Mouse (Mus musculus) layer of hippocampus, adult 6 months (tissue): Measurements from ENCODE around the gene Pym1. TPM values are rescaled to one million over a fixed set of nuclear protein-coding genes. Genes with fewer than 3 reads are reported as not detected.

ENCODE experiments used
- long read RNA-seq, 2 experiments: library from polyadenylated mRNA; unstranded; transcript quantifications; one replicate each; pipeline ENCODE4 v2.0.0; 2019 to 2020
- polyA plus RNA-seq: library from polyadenylated mRNA; unstranded; fragments of <200 nt; fragmentation: Nextera tagmentation; gene quantifications from 2 replicates; pipeline ENCODE4 v1.2.3, GENCODE M21; 2021

Pym1 gene
- polyA plus RNA-seq, result 6.5 and 6.7 TPM in 2 replicates
- long read RNA-seq, experiment 1, transcript Pym1-201 (3 exons, 1,156 nt), result major isoform, 6 of 8 reads
- long read RNA-seq, experiment 1, partial matches to known transcripts, result 0 of 8 reads
- long read RNA-seq, experiment 1, other reads (novel, unspliced or antisense), result 2 of 8 reads
- long read RNA-seq, experiment 2, transcript Pym1-201 (3 exons, 1,156 nt), result major isoform, 6 of 13 reads
- long read RNA-seq, experiment 2, partial matches to known transcripts, result 1 of 13 reads
- long read RNA-seq, experiment 2, other reads (novel, unspliced or antisense), result 5 of 13 reads

GRCm38 (mm10) chr10:128747646-128748251 is at the start of gene Pym1:
Gene Pym1 (plus strand): TSS chr10:128747889.

GRCm38 (mm10) chr10:128703895-128704294 is 43.8 kb upstream of the Pym1 start, which contains the start of gene Pmel:
Gene Pmel (plus strand): TSS chr10:128704195.

GRCm38 (mm10) chr10:128704491-128705316 is 43.0 kb upstream of the Pym1 start, which contains the start of gene Cdk2:
Gene Cdk2 (minus strand): TSS chr10:128705031.

GRCm38 (mm10) chr10:128744680-128745601 is 2.7 kb upstream of the Pym1 start, which contains the start of gene Dgka:
Gene Dgka (minus strand): TSS chr10:128744855.

GRCm38 (mm10) chr10:128790398-128791124 is 42.9 kb downstream of the Pym1 start, which contains the start of gene Mmp19:
Gene Mmp19 (plus strand): TSS chr10:128790910.

GRCm38 (mm10) chr10:128803771-128804270 is 56.1 kb downstream of the Pym1 start, which contains the start of gene Dnajc14:
Gene Dnajc14 (plus strand): TSS chr10:128804062.

GRCm38 (mm10) chr10:128804271-128805091 is 56.8 kb downstream of the Pym1 start, which contains the start of gene Tmem198b:
Gene Tmem198b (minus strand): TSS chr10:128804370.

Other genes with a start within 250 kb of the Pym1 start
- gene Myl6b, start 249.2 kb upstream of the Pym1 start, polyA plus RNA-seq, result 2.1 and 3.8 TPM in 2 replicates
- 2.3 and 2.6 TPM in 2 replicates for gene Esyt1, start 222.0 kb upstream of the Pym1 start, polyA plus RNA-seq
- 5.6 and 5.8 TPM in 2 replicates for gene Zc3h10, start 200.1 kb upstream of the Pym1 start, polyA plus RNA-seq
- gene Rpl41, start 198.6 kb upstream of the Pym1 start, polyA plus RNA-seq, result 6,437 and 7,138 TPM in 2 replicates
- 50.7 TPM in 2 replicates for gene Pa2g4, start 181.9 kb upstream of the Pym1 start, polyA plus RNA-seq
- gene Erbb3, start 158.2 kb upstream of the Pym1 start, polyA plus RNA-seq, result 1.3 and 1.5 TPM in 2 replicates
- gene Rps26, start 121.1 kb upstream of the Pym1 start, polyA plus RNA-seq, result 1,260 and 1,337 TPM in 2 replicates
- gene Ikzf4, start 101.9 kb upstream of the Pym1 start, polyA plus RNA-seq, result 3.5 and 4.4 TPM in 2 replicates
- 9.6 and 10.0 TPM in 2 replicates for gene Suox, start 73.8 kb upstream of the Pym1 start, polyA plus RNA-seq
- 50.2 and 54.3 TPM in 2 replicates for gene Rab5b, start 51.6 kb upstream of the Pym1 start, polyA plus RNA-seq
- gene Pmel, start 43.7 kb upstream of the Pym1 start, polyA plus RNA-seq, result 0.64 and 0.75 TPM in 2 replicates
- 1.2 and 1.5 TPM in 2 replicates for gene Cdk2, start 42.9 kb upstream of the Pym1 start, polyA plus RNA-seq
- gene Dgka, start 3.0 kb upstream of the Pym1 start, polyA plus RNA-seq, result 5.3 TPM in 2 replicates
- 0.11 and 0.31 TPM in 2 replicates for gene Mmp19, start 43.0 kb downstream of the Pym1 start, polyA plus RNA-seq
- 14.7 and 15.1 TPM in 2 replicates for gene Dnajc14, start 56.2 kb downstream of the Pym1 start, polyA plus RNA-seq
- 4.6 and 4.7 TPM in 2 replicates for gene Tmem198b, start 56.5 kb downstream of the Pym1 start, polyA plus RNA-seq
- 132 and 144 TPM in 2 replicates for gene Sarnp, start 69.4 kb downstream of the Pym1 start, polyA plus RNA-seq
- 22.3 and 35.3 TPM in 2 replicates for gene Ormdl2, start 73.8 kb downstream of the Pym1 start, polyA plus RNA-seq
- 6.8 and 7.9 TPM in 2 replicates for gene Gdf11, start 143.8 kb downstream of the Pym1 start, polyA plus RNA-seq
- 190 and 257 TPM in 2 replicates for gene Cd63, start 153.1 kb downstream of the Pym1 start, polyA plus RNA-seq
- gene Rdh5, start 175.0 kb downstream of the Pym1 start, polyA plus RNA-seq, result 10.0 and 83.5 TPM in 2 replicates
- gene Bloc1s1, start 176.1 kb downstream of the Pym1 start, polyA plus RNA-seq, result 356 and 436 TPM in 2 replicates
- gene Itga7, start 185.9 kb downstream of the Pym1 start, polyA plus RNA-seq, result 3.7 and 4.6 TPM in 2 replicates
- not detected in 2 replicates for gene Mettl7b, start 213.1 kb downstream of the Pym1 start, polyA plus RNA-seq
- not detected in 2 replicates for gene Olfr9, start 241.5 kb downstream of the Pym1 start, polyA plus RNA-seq